Mouse (Mus musculus): ENCODE results near the gene Bptf.
"Not testable (repeated sequence)": the region's sequence is repeated elsewhere in the genome, so short reads cannot be mapped to it uniquely, and the experiment has no call there.

Bptf gene

GRCm38 (mm10) chr11:106994246-106995085 lies 137.5 kb downstream of the Bptf start:
- DNase-seq (ENCODE audit: extremely low spot score), result no peak

GRCm38 (mm10) chr11:106987384-106987783 lies 144.5 kb downstream of the Bptf start:
- no peak for DNase-seq (ENCODE audit: extremely low spot score)

GRCm38 (mm10) chr11:106985979-106986604 lies 145.8 kb downstream of the Bptf start:
- not testable (repeated sequence) for DNase-seq (ENCODE audit: extremely low spot score)
